Comparison of ENCODE assay signal across 8 mouse cellular contexts in the genomic region with DNA sequence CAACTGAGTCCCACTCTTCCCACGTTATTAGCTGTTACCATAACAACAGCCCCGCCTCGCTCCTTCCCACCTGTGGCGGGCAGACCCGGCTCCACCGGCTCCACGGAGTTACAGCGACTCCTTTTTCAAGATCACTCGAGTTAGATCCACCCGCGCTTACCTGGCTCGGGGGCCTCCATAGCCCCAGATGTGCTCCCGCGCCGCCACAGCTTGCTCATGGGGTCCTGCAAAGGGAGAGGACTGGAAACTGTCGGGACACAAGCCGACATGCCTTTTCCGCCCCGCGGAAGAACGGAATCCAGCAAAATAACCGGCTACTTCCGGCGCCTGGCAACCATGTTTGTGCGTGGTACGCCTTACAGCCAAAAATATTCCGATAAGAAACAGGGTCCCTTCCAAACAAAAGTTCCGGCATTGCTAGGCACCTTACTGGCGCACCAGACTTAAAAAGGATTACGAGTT. TPM values are rescaled to one million over a fixed set of nuclear protein-coding genes. Genes with fewer than 3 reads are reported as not detected.
A peak's percentile ranks its signal among the peaks of the same experiment; 100 is the strongest.
DNase-seq lines count a peak whose midpoint lies in the region; ATAC-seq lines count a peak whose summit lies in the region.

No protein-coding gene starts in this region.

- peak; percentile 69 for ATAC-seq in erythroblast, adult 5-6 weeks (replicated peaks; ENCODE audit: low FRiP score, poor library complexity, severe bottlenecking)
- no peak for ATAC-seq in heart, embryonic 11.5 days (replicated peaks; ENCODE audit: insufficient number of reproducible peaks, low FRiP score, low TSS enrichment)
- ATAC-seq in kidney, embryonic 16.5 days (ENCODE audit: low FRiP score, low TSS enrichment), result no peak
- peak; percentile 10; the same call in 1 of the 2 replicates for ATAC-seq in liver, embryonic 11.5 days (replicated peaks; ENCODE audit: low FRiP score)
- peak; percentile 5; the same call in 1 of the 2 replicates for ATAC-seq in stomach, embryonic 14.5 days (ENCODE audit: insufficient number of reproducible peaks, insufficient read depth, low FRiP score, low read depth)

- peak overlapping the region; percentile 85 for H3K4me2 ChIP-seq in heart, embryonic 11.5 days
- H3K4me2 ChIP-seq in kidney, embryonic 16.5 days (replicated peaks; ENCODE audit: low read depth, low read length), result peak overlapping the region; percentile 91
- H3K4me2 ChIP-seq in liver, embryonic 11.5 days, result peak overlapping the region; percentile 95
- H3K4me2 ChIP-seq in stomach, embryonic 14.5 days (replicated peaks; ENCODE audit: low read depth, low read length), result peak overlapping the region; percentile 92

- peak; percentile 94 to 95 for DNase-seq in B cell, adult 2 months
- peak; percentile 99 for DNase-seq in brain, adult 2 months (ENCODE audit: low read depth, low spot score)
- DNase-seq in liver, embryonic 11.5 days (ENCODE audit: low spot score), result peak; percentile 90
- peak; percentile 96 for DNase-seq in naive thymus-derived CD4-positive, alpha-beta T cell, adult 2 months (ENCODE audit: low read depth)

- peak overlapping the region; percentile 67 for H3K4me3 ChIP-seq in heart, embryonic 11.5 days (ENCODE audit: low read depth, low read length)
- peak overlapping the region; percentile 78 for H3K4me3 ChIP-seq in kidney, embryonic 16.5 days (ENCODE audit: low read length)
- peak overlapping the region; percentile 77 for H3K4me3 ChIP-seq in liver, embryonic 11.5 days (ENCODE audit: low read depth, low read length)
- H3K4me3 ChIP-seq in stomach, embryonic 14.5 days (ENCODE audit: low read depth, low read length), result peak overlapping the region; percentile 79

- peaks cover 19% of the 10 kb centered on the region for H3K4me1 ChIP-seq in heart, embryonic 11.5 days (ENCODE audit: control insufficient read depth, insufficient read depth, low read length)
- peaks cover 39% of the 10 kb centered on the region for H3K4me1 ChIP-seq in kidney, embryonic 16.5 days (ENCODE audit: insufficient read depth, low read length)
- H3K4me1 ChIP-seq in liver, embryonic 11.5 days (replicated peaks; ENCODE audit: control insufficient read depth, insufficient read depth, low read length), result peaks cover 26% of the 10 kb centered on the region
- peaks cover 26% of the 10 kb centered on the region for H3K4me1 ChIP-seq in stomach, embryonic 14.5 days (ENCODE audit: control insufficient read depth, insufficient read depth, low read length)

- no peaks in the 10 kb centered on the region for H3K27me3 ChIP-seq in heart, embryonic 11.5 days (ENCODE audit: control insufficient read depth, insufficient read depth, low read length)
- H3K27me3 ChIP-seq in kidney, embryonic 16.5 days (ENCODE audit: insufficient read depth, low read length), result no peaks in the 10 kb centered on the region
- no peaks in the 10 kb centered on the region for H3K27me3 ChIP-seq in liver, embryonic 11.5 days (replicated peaks; ENCODE audit: control insufficient read depth, insufficient read depth, low read length)
- H3K27me3 ChIP-seq in stomach, embryonic 14.5 days (ENCODE audit: control insufficient read depth, insufficient read depth, low read length), result no peaks in the 10 kb centered on the region

- H3K27ac ChIP-seq in heart, embryonic 11.5 days (ENCODE audit: low read depth, low read length), result no peak overlapping the region
- peak overlapping the region; percentile 76; the same call in 1 of the 2 replicates for H3K27ac ChIP-seq in kidney, embryonic 16.5 days (ENCODE audit: low read length)
- peak overlapping the region; percentile 69 for H3K27ac ChIP-seq in liver, embryonic 11.5 days (ENCODE audit: low read depth, low read length)
- H3K27ac ChIP-seq in stomach, embryonic 14.5 days (ENCODE audit: low read length), result 0 out of 2 replicates have a peak overlapping the region, but pooled peaks have one; percentile 44

- H3K36me3 ChIP-seq in heart, embryonic 11.5 days (ENCODE audit: control insufficient read depth, insufficient read depth, low read length), result no peaks in the 10 kb centered on the region
- peaks cover 3% of the 10 kb centered on the region; the same call in 1 of the 2 replicates for H3K36me3 ChIP-seq in kidney, embryonic 16.5 days (ENCODE audit: insufficient read depth, low read length)
- H3K36me3 ChIP-seq in liver, embryonic 11.5 days (ENCODE audit: control insufficient read depth, insufficient read depth, low read length), result 0 out of 2 replicates have a peak, but pooled peaks cover 2% of the 10 kb centered on the region
- H3K36me3 ChIP-seq in stomach, embryonic 14.5 days (ENCODE audit: control insufficient read depth, insufficient read depth, low read length), result no peaks in the 10 kb centered on the region

- no peaks in the 10 kb centered on the region for H3K9me3 ChIP-seq in heart, embryonic 11.5 days (replicated peaks; ENCODE audit: control insufficient read depth, low read length)
- H3K9me3 ChIP-seq in kidney, embryonic 16.5 days (ENCODE audit: low read length), result no peaks in the 10 kb centered on the region
- H3K9me3 ChIP-seq in liver, embryonic 11.5 days (ENCODE audit: control insufficient read depth, low read length), result no peaks in the 10 kb centered on the region
- H3K9me3 ChIP-seq in stomach, embryonic 14.5 days (ENCODE audit: control insufficient read depth, low read depth, low read length), result no peaks in the 10 kb centered on the region

- under 1% methylated on average over 30 of the region's 30 CpGs for WGBS in heart, embryonic 11.5 days (ENCODE audit: insufficient replicate concordance)
- under 1% methylated on average over 30 of the region's 30 CpGs for WGBS in kidney, embryonic 16.5 days
- under 1% methylated on average over 30 of the region's 30 CpGs for WGBS in liver, embryonic 11.5 days
- under 1% methylated on average over 30 of the region's 30 CpGs for WGBS in stomach, embryonic 14.5 days

- H3K9ac ChIP-seq in heart, embryonic 11.5 days (ENCODE audit: low read depth, low read length), result peak overlapping the region; percentile 81
- peak overlapping the region; percentile 85 for H3K9ac ChIP-seq in kidney, embryonic 16.5 days (replicated peaks; ENCODE audit: low read length)
- H3K9ac ChIP-seq in liver, embryonic 11.5 days (ENCODE audit: low read depth, low read length), result peak overlapping the region; percentile 86
- H3K9ac ChIP-seq in stomach, embryonic 14.5 days (replicated peaks; ENCODE audit: low read depth, low read length), result peak overlapping the region; percentile 63

RNA-seq across cellular contexts. Expression of gene Ino80b, which starts 0.3 kb away (rescaled TPM):
- 0.77 and 5.2 TPM in 2 replicates for total RNA-seq in erythroblast, adult 5-6 weeks (2015; ENCODE audit: low replicate concordance)
- total RNA-seq in erythroblast, adult 5-6 weeks (2017; ENCODE audit: low replicate concordance), result 19.2 and 25.0 TPM in 2 replicates
- polyA plus RNA-seq in heart, embryonic 11.5 days (2014; fragmentation: Nextera tagmentation; extraction: Ambion mirVana), result 11.1 and 12.2 TPM in 2 replicates
- polyA plus RNA-seq in kidney, embryonic 16.5 days (2015; fragmentation: Nextera tagmentation; extraction: Ambion mirVana), result 14.2 TPM in 2 replicates
- 15.8 and 17.6 TPM in 2 replicates for polyA plus RNA-seq in liver, embryonic 11.5 days (2014; fragmentation: Nextera tagmentation; extraction: Ambion mirVana)
- polyA plus RNA-seq in stomach, embryonic 14.5 days (2014; fragmentation: Nextera tagmentation; extraction: Ambion mirVana), result 13.6 and 16.5 TPM in 2 replicates

RNA-seq across cellular contexts. Expression of gene Wbp1, which starts 3.5 kb away (rescaled TPM):
- total RNA-seq in erythroblast, adult 5-6 weeks (2015; ENCODE audit: low replicate concordance), result 7.1 and 18.8 TPM in 2 replicates
- 18.3 and 42.2 TPM in 2 replicates for total RNA-seq in erythroblast, adult 5-6 weeks (2017; ENCODE audit: low replicate concordance)
- 76.0 and 87.2 TPM in 2 replicates for polyA plus RNA-seq in heart, embryonic 11.5 days (2014; fragmentation: Nextera tagmentation; extraction: Ambion mirVana)
- 159 and 160 TPM in 2 replicates for polyA plus RNA-seq in kidney, embryonic 16.5 days (2015; fragmentation: Nextera tagmentation; extraction: Ambion mirVana)
- 45.1 and 50.3 TPM in 2 replicates for polyA plus RNA-seq in liver, embryonic 11.5 days (2014; fragmentation: Nextera tagmentation; extraction: Ambion mirVana)
- polyA plus RNA-seq in stomach, embryonic 14.5 days (2014; fragmentation: Nextera tagmentation; extraction: Ambion mirVana), result 91.3 and 99.6 TPM in 2 replicates

RNA-seq across cellular contexts. Expression of gene Mogs, which starts 9.6 kb away (rescaled TPM):
- total RNA-seq in erythroblast, adult 5-6 weeks (2015; ENCODE audit: low replicate concordance), result 5.8 and 11.3 TPM in 2 replicates
- total RNA-seq in erythroblast, adult 5-6 weeks (2017; ENCODE audit: low replicate concordance), result 13.8 and 18.5 TPM in 2 replicates
- 19.1 and 19.8 TPM in 2 replicates for polyA plus RNA-seq in heart, embryonic 11.5 days (2014; fragmentation: Nextera tagmentation; extraction: Ambion mirVana)
- 10.6 and 34.9 TPM in 2 replicates for polyA plus RNA-seq in kidney, embryonic 16.5 days (2015; fragmentation: Nextera tagmentation; extraction: Ambion mirVana)
- 88.9 and 89.6 TPM in 2 replicates for polyA plus RNA-seq in liver, embryonic 11.5 days (2014; fragmentation: Nextera tagmentation; extraction: Ambion mirVana)
- polyA plus RNA-seq in stomach, embryonic 14.5 days (2014; fragmentation: Nextera tagmentation; extraction: Ambion mirVana), result 24.4 and 31.2 TPM in 2 replicates

RNA-seq across cellular contexts. Expression of gene Rtkn, which starts 10.4 kb away (rescaled TPM):
- total RNA-seq in erythroblast, adult 5-6 weeks (2015; ENCODE audit: low replicate concordance), result 0.63 TPM in 1 of 2 replicates, not detected in the other
- not detected in 2 replicates for total RNA-seq in erythroblast, adult 5-6 weeks (2017; ENCODE audit: low replicate concordance)
- 10.8 and 12.4 TPM in 2 replicates for polyA plus RNA-seq in heart, embryonic 11.5 days (2014; fragmentation: Nextera tagmentation; extraction: Ambion mirVana)
- 43.0 and 43.9 TPM in 2 replicates for polyA plus RNA-seq in kidney, embryonic 16.5 days (2015; fragmentation: Nextera tagmentation; extraction: Ambion mirVana)
- 14.7 and 15.4 TPM in 2 replicates for polyA plus RNA-seq in liver, embryonic 11.5 days (2014; fragmentation: Nextera tagmentation; extraction: Ambion mirVana)
- 18.8 and 19.2 TPM in 2 replicates for polyA plus RNA-seq in stomach, embryonic 14.5 days (2014; fragmentation: Nextera tagmentation; extraction: Ambion mirVana)

RNA-seq across cellular contexts. Expression of gene Mrpl53, which starts 16.0 kb away (rescaled TPM):
- total RNA-seq in erythroblast, adult 5-6 weeks (2015; ENCODE audit: low replicate concordance), result 21.7 and 33.9 TPM in 2 replicates
- total RNA-seq in erythroblast, adult 5-6 weeks (2017; ENCODE audit: low replicate concordance), result 6.6 and 14.8 TPM in 2 replicates
- polyA plus RNA-seq in heart, embryonic 11.5 days (2014; fragmentation: Nextera tagmentation; extraction: Ambion mirVana), result 138 and 144 TPM in 2 replicates
- 131 and 143 TPM in 2 replicates for polyA plus RNA-seq in kidney, embryonic 16.5 days (2015; fragmentation: Nextera tagmentation; extraction: Ambion mirVana)
- polyA plus RNA-seq in liver, embryonic 11.5 days (2014; fragmentation: Nextera tagmentation; extraction: Ambion mirVana), result 110 and 115 TPM in 2 replicates
- polyA plus RNA-seq in stomach, embryonic 14.5 days (2014; fragmentation: Nextera tagmentation; extraction: Ambion mirVana), result 114 and 129 TPM in 2 replicates

Comparison
In these comparisons a context has a peak if more than half of its experiments do, and no peak if none do; other contexts are left out.
1. ATAC-seq: peak in erythroblast, adult 5-6 weeks (single experiment), liver, embryonic 11.5 days (single experiment) and stomach, embryonic 14.5 days (single experiment); none in heart, embryonic 11.5 days (single experiment) and kidney, embryonic 16.5 days (single experiment).
2. Peak in every context shown above with its lines, with median percentiles within 50 percentile points of each other: DNase-seq, H3K4me2 ChIP-seq, H3K4me3 ChIP-seq and H3K9ac ChIP-seq.